Mouse (Mus musculus): ENCODE results near the gene Fam196b. TPM values are rescaled to one million over a fixed set of nuclear protein-coding genes. Genes with fewer than 3 reads are reported as not detected.

The Fam196b gene
- polyA plus RNA-seq, 1 experiment from 2014 or later: 0.21 TPM

- Histone ChIP-seq H3K9me3 (ENCODE audit: control insufficient read depth, low read length) (no peaks in the 10 kb centered on the region), H3K4me1 (ENCODE audit: control insufficient read depth, insufficient read depth, low read length) (peaks cover 7% of the 10 kb centered on the region; the same call in 1 of the 2 replicates), H3K36me3 (ENCODE audit: control insufficient read depth, insufficient read depth, low read length) (no peaks in the 10 kb centered on the region), H3K9ac (ENCODE audit: low read length) (no peak overlapping the region), H3K27ac (replicated peaks; ENCODE audit: low read depth, low read length) (no peak overlapping the region), H3K27me3 (ENCODE audit: control insufficient read depth, insufficient read depth, low read length) (no peaks in the 10 kb centered on the region), H3K4me3 (ENCODE audit: low read depth, low read length) (no peak overlapping the region), H3K4me2 (ENCODE audit: low read depth, severe bottlenecking) (no peak overlapping the region)
- 36% methylated on average over 5 of the region's 5 CpGs for WGBS
- DNase-seq (ENCODE audit: low spot score) (no peak), ATAC-seq (ENCODE audit: insufficient number of reproducible peaks, low FRiP score, low TSS enrichment, low read depth) (no peak)
Measured at GRCm38 (mm10) chr11:34315383-34315782, 761 bp downstream of the Fam196b start.

GRCm38 (mm10) chr11:34316176-34316575 is 1.6 kb downstream of the Fam196b start:
- 59% methylated on average over 10 of the region's 10 CpGs for WGBS
- Histone ChIP-seq H3K36me3 (ENCODE audit: control insufficient read depth, insufficient read depth, low read length) (no peaks in the 10 kb centered on the region), H3K9me3 (ENCODE audit: control insufficient read depth, low read length) (no peaks in the 10 kb centered on the region), H3K4me2 (ENCODE audit: low read depth, severe bottlenecking) (no peak overlapping the region), H3K27ac (replicated peaks; ENCODE audit: low read depth, low read length) (no peak overlapping the region), H3K9ac (ENCODE audit: low read length) (no peak overlapping the region), H3K4me3 (ENCODE audit: low read depth, low read length) (no peak overlapping the region), H3K4me1 (ENCODE audit: control insufficient read depth, insufficient read depth, low read length) (peaks cover 7% of the 10 kb centered on the region; the same call in 1 of the 2 replicates), H3K27me3 (ENCODE audit: control insufficient read depth, insufficient read depth, low read length) (no peaks in the 10 kb centered on the region)
- DNase-seq (ENCODE audit: low spot score) (no peak), ATAC-seq (ENCODE audit: insufficient number of reproducible peaks, low FRiP score, low TSS enrichment, low read depth) (no peak)

- Histone ChIP-seq H3K4me3 (ENCODE audit: low read depth, low read length) (no peak overlapping the region), H3K9me3 (ENCODE audit: control insufficient read depth, low read length) (no peaks in the 10 kb centered on the region), H3K9ac (ENCODE audit: low read length) (no peak overlapping the region), H3K36me3 (ENCODE audit: control insufficient read depth, insufficient read depth, low read length) (no peaks in the 10 kb centered on the region), H3K27ac (replicated peaks; ENCODE audit: low read depth, low read length) (no peak overlapping the region), H3K4me2 (ENCODE audit: low read depth, severe bottlenecking) (no peak overlapping the region), H3K4me1 (ENCODE audit: control insufficient read depth, insufficient read depth, low read length) (peaks cover 7% of the 10 kb centered on the region; the same call in 1 of the 2 replicates), H3K27me3 (ENCODE audit: control insufficient read depth, insufficient read depth, low read length) (no peaks in the 10 kb centered on the region)
- WGBS: 90% methylated on average over 8 of the region's 8 CpGs
- no peak for ATAC-seq (ENCODE audit: insufficient number of reproducible peaks, low FRiP score, low TSS enrichment, low read depth)
- DNase-seq (ENCODE audit: low spot score): no peak
Measured at GRCm38 (mm10) chr11:34317001-34317400, 2.4 kb downstream of the Fam196b start.

DNA sequence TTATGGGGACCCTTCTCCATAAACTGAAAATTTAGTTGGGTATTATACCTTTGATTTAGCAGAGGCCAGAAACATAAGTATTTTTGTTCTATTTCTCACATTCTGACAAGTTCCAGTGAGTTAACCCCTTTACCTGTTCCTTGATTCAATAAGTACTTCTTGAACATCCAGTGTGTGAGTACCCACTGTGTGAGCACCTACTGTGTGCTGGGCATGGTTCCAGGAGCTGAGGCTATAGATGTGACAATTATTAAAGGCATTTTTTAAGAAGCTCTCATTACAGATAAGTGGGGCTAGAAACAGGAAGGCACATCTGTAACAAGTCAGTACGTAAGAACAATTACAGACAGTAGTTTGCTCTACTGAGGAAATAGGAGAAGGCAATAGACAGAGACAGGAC is 4.7 kb downstream of the Fam196b start:
- H3K27ac ChIP-seq (replicated peaks; ENCODE audit: low read depth, low read length): no peak overlapping the region
- no peaks in the 10 kb centered on the region for H3K27me3 ChIP-seq (ENCODE audit: control insufficient read depth, insufficient read depth, low read length)
- no peaks in the 10 kb centered on the region for H3K36me3 ChIP-seq (ENCODE audit: control insufficient read depth, insufficient read depth, low read length)
- H3K9ac ChIP-seq (ENCODE audit: low read length): no peak overlapping the region
- H3K4me3 ChIP-seq (ENCODE audit: low read depth, low read length): no peak overlapping the region
- DNase-seq (ENCODE audit: low spot score): no peak
- peaks cover 5% of the 10 kb centered on the region; the same call in 1 of the 2 replicates for H3K4me1 ChIP-seq (ENCODE audit: control insufficient read depth, insufficient read depth, low read length)
- H3K9me3 ChIP-seq (ENCODE audit: control insufficient read depth, low read length): no peaks in the 10 kb centered on the region
- 79% methylated on average over 1 of the region's 1 CpGs for WGBS
- no peak for ATAC-seq (ENCODE audit: insufficient number of reproducible peaks, low FRiP score, low TSS enrichment, low read depth)
- no peak overlapping the region for H3K4me2 ChIP-seq (ENCODE audit: low read depth, severe bottlenecking)

DNA sequence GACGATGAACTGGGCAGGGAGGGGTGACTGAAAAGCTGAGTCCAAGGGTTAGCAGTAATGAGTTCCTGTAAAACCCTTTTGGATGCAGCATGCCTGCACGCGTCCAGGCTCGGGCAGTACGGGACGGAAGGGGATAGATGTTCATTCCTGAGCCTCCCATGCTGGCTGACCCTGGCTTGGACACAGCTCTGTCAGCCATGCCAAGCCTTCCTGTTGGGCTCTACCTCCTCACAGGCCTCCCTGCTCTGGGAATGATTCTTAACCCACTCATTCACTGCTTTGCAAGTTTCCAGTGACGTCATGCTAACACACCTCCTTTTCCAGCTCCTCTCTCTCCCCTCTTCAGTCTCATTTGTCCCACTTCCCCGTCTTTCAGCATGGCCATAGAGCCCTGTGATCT is 9.0 kb downstream of the Fam196b start:
- Histone ChIP-seq H3K9me3 (ENCODE audit: control insufficient read depth, low read length) (no peaks in the 10 kb centered on the region), H3K4me2 (ENCODE audit: low read depth, severe bottlenecking) (no peak overlapping the region), H3K27ac (replicated peaks; ENCODE audit: low read depth, low read length) (no peak overlapping the region), H3K9ac (ENCODE audit: low read length) (no peak overlapping the region), H3K27me3 (ENCODE audit: control insufficient read depth, insufficient read depth, low read length) (no peaks in the 10 kb centered on the region), H3K4me3 (ENCODE audit: low read depth, low read length) (no peak overlapping the region), H3K4me1 (ENCODE audit: control insufficient read depth, insufficient read depth, low read length) (peaks cover 5% of the 10 kb centered on the region; the same call in 1 of the 2 replicates), H3K36me3 (ENCODE audit: control insufficient read depth, insufficient read depth, low read length) (no peaks in the 10 kb centered on the region)
- WGBS: 74% methylated on average over 8 of the region's 8 CpGs
- DNase-seq (ENCODE audit: low spot score) (no peak), ATAC-seq (ENCODE audit: insufficient number of reproducible peaks, low FRiP score, low TSS enrichment, low read depth) (no peak)

- Histone ChIP-seq H3K36me3 (ENCODE audit: control insufficient read depth, insufficient read depth, low read length) (no peaks in the 10 kb centered on the region), H3K4me1 (ENCODE audit: control insufficient read depth, insufficient read depth, low read length) (no peaks in the 10 kb centered on the region), H3K9me3 (ENCODE audit: control insufficient read depth, low read length) (no peaks in the 10 kb centered on the region), H3K4me2 (ENCODE audit: low read depth, severe bottlenecking) (no peak overlapping the region), H3K27ac (replicated peaks; ENCODE audit: low read depth, low read length) (no peak overlapping the region), H3K9ac (ENCODE audit: low read length) (no peak overlapping the region), H3K27me3 (ENCODE audit: control insufficient read depth, insufficient read depth, low read length) (no peaks in the 10 kb centered on the region), H3K4me3 (ENCODE audit: low read depth, low read length) (no peak overlapping the region)
- 54% methylated on average over 7 of the region's 7 CpGs for WGBS
- ATAC-seq (ENCODE audit: insufficient number of reproducible peaks, low FRiP score, low TSS enrichment, low read depth): no peak
- DNase-seq (ENCODE audit: low spot score): no peak
Measured at GRCm38 (mm10) chr11:34332344-34333031, 17.9 kb downstream of the Fam196b start.

DNA sequence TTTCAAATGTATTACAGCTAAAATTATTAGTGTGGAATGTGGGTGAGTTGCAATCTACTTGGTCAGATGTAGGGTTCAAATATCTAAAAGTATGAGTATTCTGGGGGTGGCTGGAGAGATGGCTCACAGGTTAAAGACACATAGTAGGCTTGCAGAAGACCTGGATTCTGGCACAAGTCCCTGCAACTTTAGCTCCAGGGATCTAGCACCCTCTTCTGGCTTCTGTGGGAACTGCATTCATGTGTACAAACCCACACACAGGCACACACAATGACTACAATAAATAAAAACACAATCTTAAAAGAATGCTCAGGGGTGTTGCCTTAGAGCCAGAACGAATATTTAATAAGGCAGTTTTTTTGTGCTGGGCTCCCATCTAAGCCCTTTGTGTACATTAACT is 23.3 kb downstream of the Fam196b start:
- Histone ChIP-seq H3K4me3 (ENCODE audit: low read depth, low read length) (no peak overlapping the region), H3K27me3 (ENCODE audit: control insufficient read depth, insufficient read depth, low read length) (no peaks in the 10 kb centered on the region), H3K4me1 (ENCODE audit: control insufficient read depth, insufficient read depth, low read length) (no peaks in the 10 kb centered on the region), H3K27ac (replicated peaks; ENCODE audit: low read depth, low read length) (no peak overlapping the region), H3K36me3 (ENCODE audit: control insufficient read depth, insufficient read depth, low read length) (no peaks in the 10 kb centered on the region), H3K9me3 (ENCODE audit: control insufficient read depth, low read length) (no peaks in the 10 kb centered on the region), H3K4me2 (ENCODE audit: low read depth, severe bottlenecking) (no peak overlapping the region), H3K9ac (ENCODE audit: low read length) (no peak overlapping the region)
- WGBS: 84% methylated on average over 1 of the region's 1 CpGs
- ATAC-seq (ENCODE audit: insufficient number of reproducible peaks, low FRiP score, low TSS enrichment, low read depth) (no peak), DNase-seq (ENCODE audit: low spot score) (no peak)

DNA sequence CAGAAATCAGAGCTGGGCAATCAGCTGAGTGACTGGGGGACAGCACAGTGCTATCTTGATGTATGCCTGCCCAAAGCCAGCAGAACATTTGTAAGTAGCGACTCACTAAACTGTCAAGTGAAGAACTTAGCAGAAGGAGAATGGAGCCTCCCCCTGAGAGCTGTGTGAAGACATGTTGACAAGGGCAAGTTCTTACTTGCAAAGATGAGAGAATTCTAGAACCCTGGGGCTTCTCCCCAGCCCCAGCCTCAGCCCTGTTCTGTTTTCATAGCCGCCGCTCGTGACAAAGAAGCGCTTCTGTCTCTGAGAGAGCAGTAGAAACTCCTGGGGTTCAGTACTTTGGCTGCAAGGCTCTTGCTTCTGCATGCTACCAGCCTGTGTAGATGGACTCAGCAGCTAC is 25.1 kb downstream of the Fam196b start:
- no peak for DNase-seq (ENCODE audit: low spot score)
- H3K27me3 ChIP-seq (ENCODE audit: control insufficient read depth, insufficient read depth, low read length): no peaks in the 10 kb centered on the region
- no peaks in the 10 kb centered on the region for H3K9me3 ChIP-seq (ENCODE audit: control insufficient read depth, low read length)
- no peaks in the 10 kb centered on the region for H3K36me3 ChIP-seq (ENCODE audit: control insufficient read depth, insufficient read depth, low read length)
- no peak overlapping the region for H3K9ac ChIP-seq (ENCODE audit: low read length)
- no peak overlapping the region for H3K4me3 ChIP-seq (ENCODE audit: low read depth, low read length)
- H3K4me1 ChIP-seq (ENCODE audit: control insufficient read depth, insufficient read depth, low read length): 0 out of 2 replicates have a peak, but pooled peaks cover 3% of the 10 kb centered on the region
- H3K4me2 ChIP-seq (ENCODE audit: low read depth, severe bottlenecking): no peak overlapping the region
- H3K27ac ChIP-seq (replicated peaks; ENCODE audit: low read depth, low read length): no peak overlapping the region
- ATAC-seq (ENCODE audit: insufficient number of reproducible peaks, low FRiP score, low TSS enrichment, low read depth): no peak
- WGBS: 85% methylated on average over 5 of the region's 5 CpGs
